Comparison of ENCODE assay signal across 12 mouse cellular contexts in the genomic region with DNA sequence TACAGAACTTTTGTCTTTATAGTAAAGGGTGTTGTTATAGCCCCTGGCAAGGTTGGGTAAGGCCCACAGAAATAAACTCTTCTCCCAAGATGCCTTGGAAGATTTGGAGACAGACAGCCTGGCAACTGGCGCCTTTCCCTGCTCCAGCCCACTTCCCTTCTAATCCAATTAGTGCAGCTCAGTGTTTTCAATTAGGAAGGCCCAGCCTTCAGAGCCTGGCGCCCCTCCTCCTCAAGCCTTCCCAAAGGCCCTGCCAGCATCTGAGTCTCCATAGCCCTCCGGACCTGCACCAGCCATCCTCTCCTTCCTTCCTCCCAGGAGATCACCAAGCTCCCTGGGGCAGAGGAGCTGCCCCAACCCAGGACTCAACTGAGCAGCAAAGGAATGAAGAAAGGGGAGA. TPM values are rescaled to one million over a fixed set of nuclear protein-coding genes. Genes with fewer than 3 reads are reported as not detected.
DNase-seq lines count a peak whose midpoint lies in the region; ATAC-seq and TF ChIP-seq lines count a peak whose summit lies in the region.
"Had no signal": no experiment of that assay in that cellular context is flagged by ENCODE, and none has a peak within 500 bp of the region (broad histone marks: within the 10 kb centered on the region; RNA-seq: fewer than 3 reads in every experiment).

No protein-coding gene starts in this region.

- DNase-seq in liver, embryonic 14.5 days (ENCODE audit: low read depth in 3 of 3, low spot score in 3 of 3) = no peak
- no peak for DNase-seq in liver, postnatal 0 days
- peak; percentile 37 for DNase-seq in embryonic facial prominence, embryonic 11.5 days (ENCODE audit: low spot score)
- peak; percentile 34 for DNase-seq in forebrain, postnatal 0 days
- no peak for DNase-seq in thymus, postnatal 4 days
- DNase-seq in right cerebral cortex, postnatal 4 days = no peak
- DNase-seq: heart, postnatal 10 days; kidney, adult 18-20 months; lung, postnatal 14 days had no signal

- H3K9me3 ChIP-seq in liver, embryonic 14.5 days (ENCODE audit: control insufficient read depth, low read length) = no peaks in the 10 kb centered on the region
- no peaks in the 10 kb centered on the region for H3K9me3 ChIP-seq in liver, postnatal 0 days (ENCODE audit: low read length)
- H3K9me3 ChIP-seq in embryonic facial prominence, embryonic 11.5 days (replicated peaks; ENCODE audit: control insufficient read depth, low read length) = no peaks in the 10 kb centered on the region
- no peaks in the 10 kb centered on the region for H3K9me3 ChIP-seq in forebrain, postnatal 0 days (ENCODE audit: low read length)
- H3K9me3 ChIP-seq in midbrain, embryonic 16.5 days (replicated peaks; ENCODE audit: control insufficient read depth, low read length, poor library complexity, severe bottlenecking) = no peaks in the 10 kb centered on the region
- no peaks in the 10 kb centered on the region for H3K9me3 ChIP-seq in kidney, embryonic 14.5 days (ENCODE audit: control insufficient read depth, low read length)

- 0 out of 2 replicates have a peak overlapping the region, but pooled peaks have one; percentile 29 for H3K4me2 ChIP-seq in liver, embryonic 14.5 days (ENCODE audit: low read depth)
- no peak overlapping the region for H3K4me2 ChIP-seq in liver, postnatal 0 days (ENCODE audit: low read depth, low read length)
- no peak overlapping the region for H3K4me2 ChIP-seq in embryonic facial prominence, embryonic 11.5 days (ENCODE audit: low read depth, low read length)
- no peak overlapping the region for H3K4me2 ChIP-seq in forebrain, postnatal 0 days (ENCODE audit: low read depth)
- no peak overlapping the region for H3K4me2 ChIP-seq in midbrain, embryonic 16.5 days (ENCODE audit: low read length)
- H3K4me2 ChIP-seq in kidney, embryonic 14.5 days (replicated peaks; ENCODE audit: low read depth, low read length) = no peak overlapping the region

- H3K4me3 ChIP-seq in liver, embryonic 14.5 days (ENCODE audit: insufficient read depth in 1 of 2, low read depth in 2 of 2, low read length in 2 of 2) = no peak overlapping the region
- H3K4me3 ChIP-seq in liver, postnatal 0 days (ENCODE audit: low read depth, low read length) = no peak overlapping the region
- no peak overlapping the region for H3K4me3 ChIP-seq in embryonic facial prominence, embryonic 11.5 days (ENCODE audit: low read depth, low read length)
- no peak overlapping the region for H3K4me3 ChIP-seq in forebrain, postnatal 0 days (ENCODE audit: low read depth, low read length)
- no peak overlapping the region for H3K4me3 ChIP-seq in midbrain, embryonic 16.5 days (ENCODE audit: low read depth, low read length)
- no peak overlapping the region for H3K4me3 ChIP-seq in kidney, embryonic 14.5 days (ENCODE audit: low read length)

- peaks cover 0 to 9% of the 10 kb centered on the region in 2 experiments; a peak in 2 of 4 replicates for H3K4me1 ChIP-seq in liver, embryonic 14.5 days (replicated peaks; ENCODE audit: control insufficient read depth in 2 of 2, insufficient read depth in 2 of 2, low read length in 1 of 2)
- H3K4me1 ChIP-seq in liver, postnatal 0 days (ENCODE audit: insufficient read depth) = no peaks in the 10 kb centered on the region
- no peaks in the 10 kb centered on the region for H3K4me1 ChIP-seq in embryonic facial prominence, embryonic 11.5 days (ENCODE audit: control insufficient read depth, insufficient read depth, low read length)
- no peaks in the 10 kb centered on the region for H3K4me1 ChIP-seq in forebrain, postnatal 0 days (ENCODE audit: insufficient read depth)
- H3K4me1 ChIP-seq in midbrain, embryonic 16.5 days (ENCODE audit: control insufficient read depth, insufficient read depth, low read length) = peaks cover 25% of the 10 kb centered on the region
- no peaks in the 10 kb centered on the region for H3K4me1 ChIP-seq in kidney, embryonic 14.5 days (ENCODE audit: control insufficient read depth, insufficient read depth, low read length)

- no peak overlapping the region for H3K9ac ChIP-seq in liver, embryonic 14.5 days (replicated peaks)
- no peak overlapping the region for H3K9ac ChIP-seq in liver, postnatal 0 days (replicated peaks)
- H3K9ac ChIP-seq in embryonic facial prominence, embryonic 11.5 days (replicated peaks; ENCODE audit: low read length) = no peak overlapping the region
- no peak overlapping the region for H3K9ac ChIP-seq in forebrain, postnatal 0 days
- no peak overlapping the region for H3K9ac ChIP-seq in midbrain, embryonic 16.5 days (ENCODE audit: low read depth, low read length)
- no peak overlapping the region for H3K9ac ChIP-seq in kidney, embryonic 14.5 days (ENCODE audit: low read depth, low read length)

- WGBS in liver, embryonic 14.5 days (ENCODE audit: insufficient replicate concordance) = 31% methylated on average over 3 of the region's 3 CpGs
- WGBS in liver, postnatal 0 days (ENCODE audit: insufficient replicate concordance) = 28% methylated on average over 3 of the region's 3 CpGs
- WGBS in embryonic facial prominence, embryonic 11.5 days = 18% methylated on average over 3 of the region's 3 CpGs
- WGBS in forebrain, postnatal 0 days = 21% methylated on average over 3 of the region's 3 CpGs
- 20% methylated on average over 3 of the region's 3 CpGs for WGBS in midbrain, embryonic 16.5 days
- WGBS in kidney, embryonic 14.5 days = 39% methylated on average over 3 of the region's 3 CpGs

- H3K36me3 ChIP-seq in liver, embryonic 14.5 days (replicated peaks; ENCODE audit: control insufficient read depth, insufficient read depth, low read depth) = no peaks in the 10 kb centered on the region
- H3K36me3 ChIP-seq in liver, postnatal 0 days (replicated peaks; ENCODE audit: insufficient read depth, low read length) = no peaks in the 10 kb centered on the region
- H3K36me3 ChIP-seq in embryonic facial prominence, embryonic 11.5 days (replicated peaks; ENCODE audit: control insufficient read depth, insufficient read depth, low read depth, low read length) = no peaks in the 10 kb centered on the region
- H3K36me3 ChIP-seq in forebrain, postnatal 0 days (ENCODE audit: insufficient read depth) = peaks cover 4% of the 10 kb centered on the region; the same call in 1 of the 2 replicates
- H3K36me3 ChIP-seq in midbrain, embryonic 16.5 days (ENCODE audit: control insufficient read depth, insufficient read depth, low read length) = peaks cover 3% of the 10 kb centered on the region; the same call in 1 of the 2 replicates
- no peaks in the 10 kb centered on the region for H3K36me3 ChIP-seq in kidney, embryonic 14.5 days (ENCODE audit: control insufficient read depth, insufficient read depth, low read length)

- 0 out of 2 replicates have a peak, but pooled peaks have one; percentile 28 for ATAC-seq in liver, embryonic 14.5 days (ENCODE audit: insufficient read depth)
- no peak for ATAC-seq in liver, postnatal 0 days
- no peak for ATAC-seq in embryonic facial prominence, embryonic 11.5 days (replicated peaks; ENCODE audit: insufficient number of reproducible peaks, low FRiP score, low TSS enrichment, low read depth)
- peak; percentile 59; the same call in 1 of the 2 replicates for ATAC-seq in forebrain, postnatal 0 days
- ATAC-seq in midbrain, embryonic 16.5 days = no peak; the same call in 1 of the 2 replicates
- ATAC-seq in kidney, embryonic 14.5 days (ENCODE audit: low FRiP score, low TSS enrichment) = no peak

- H3K27ac ChIP-seq in liver, embryonic 14.5 days = no peak overlapping the region
- no peak overlapping the region for H3K27ac ChIP-seq in liver, postnatal 0 days (ENCODE audit: low read depth)
- no peak overlapping the region for H3K27ac ChIP-seq in embryonic facial prominence, embryonic 11.5 days (replicated peaks; ENCODE audit: low read depth, low read length)
- H3K27ac ChIP-seq in forebrain, postnatal 0 days (ENCODE audit: low read depth, low read length) = peak overlapping the region; percentile 35; the same call in 1 of the 2 replicates
- peak overlapping the region; percentile 65 for H3K27ac ChIP-seq in midbrain, embryonic 16.5 days (ENCODE audit: low read length)
- H3K27ac ChIP-seq in kidney, embryonic 14.5 days (ENCODE audit: low read depth, low read length) = no peak overlapping the region

- no peak for TF ChIP-seq EP300 in liver, embryonic 14.5 days (IDR thresholded peaks at IDR 0.05; ENCODE audit: low read depth)
- TF ChIP-seq EP300 in liver, postnatal 0 days (IDR thresholded peaks at IDR 0.05; ENCODE audit: low read depth) = no peak

- H3K27me3 ChIP-seq in liver, embryonic 14.5 days (ENCODE audit: control insufficient read depth, insufficient read depth, low read length) = no peaks in the 10 kb centered on the region
- H3K27me3 ChIP-seq in liver, postnatal 0 days (ENCODE audit: insufficient read depth, low read length) = no peaks in the 10 kb centered on the region
- H3K27me3 ChIP-seq in embryonic facial prominence, embryonic 11.5 days (ENCODE audit: control insufficient read depth, insufficient read depth, low read length) = no peaks in the 10 kb centered on the region
- H3K27me3 ChIP-seq in forebrain, postnatal 0 days (ENCODE audit: insufficient read depth, low read length) = no peaks in the 10 kb centered on the region
- H3K27me3 ChIP-seq in midbrain, embryonic 16.5 days (ENCODE audit: control insufficient read depth, insufficient read depth, low read depth, low read length) = no peaks in the 10 kb centered on the region
- no peaks in the 10 kb centered on the region for H3K27me3 ChIP-seq in kidney, embryonic 14.5 days (ENCODE audit: control insufficient read depth, insufficient read depth, low read length)

- no peak for TF ChIP-seq CTCF in liver, embryonic 14.5 days (IDR thresholded peaks at IDR 0.05; ENCODE audit: low read depth)
- TF ChIP-seq CTCF in liver, postnatal 0 days (IDR thresholded peaks at IDR 0.05; ENCODE audit: low read depth) = no peak
- TF ChIP-seq CTCF in forebrain, postnatal 0 days (IDR thresholded peaks at IDR 0.05; ENCODE audit: low read depth) = no peak

RNA-seq across cellular contexts. Expression of gene Avpr2, which starts 24.6 kb away (rescaled TPM):
- 0.01 TPM in 1 of 2 replicates, not detected in the other for polyA plus RNA-seq in liver, embryonic 14.5 days (2012; rRNA removed)
- polyA plus RNA-seq in liver, embryonic 14.5 days (2014; fragmentation: Nextera tagmentation; extraction: Ambion mirVana) = not detected in 2 replicates
- 0.08 and 0.09 TPM in 2 replicates for polyA plus RNA-seq in liver, postnatal 0 days (2015; fragmentation: Nextera tagmentation; extraction: Ambion mirVana)
- 0.25 TPM in 1 of 2 replicates, not detected in the other for polyA plus RNA-seq in embryonic facial prominence, embryonic 11.5 days (2014; fragmentation: Nextera tagmentation; extraction: Ambion mirVana)
- total RNA-seq in forebrain, postnatal 0 days (2014; rRNA removed) = not detected in 2 replicates
- polyA plus RNA-seq in forebrain, postnatal 0 days (2015; fragmentation: Nextera tagmentation; extraction: Ambion mirVana) = not detected in 2 replicates
- polyA plus RNA-seq in midbrain, embryonic 16.5 days (2015; fragmentation: Nextera tagmentation; extraction: Ambion mirVana) = 0.09 and 0.34 TPM in 2 replicates
- polyA plus RNA-seq in kidney, embryonic 14.5 days (2014; fragmentation: Nextera tagmentation; extraction: Ambion mirVana) = 2.3 and 4.4 TPM in 2 replicates
- total RNA-seq: heart, postnatal 10 days had no signal
- polyA plus RNA-seq: gonadal fat pad, adult 2 months had no signal

RNA-seq across cellular contexts. Expression of gene L1cam, which starts 28.6 kb away (rescaled TPM):
- polyA plus RNA-seq in liver, embryonic 14.5 days (2012; rRNA removed) = 0.18 and 0.47 TPM in 2 replicates
- 0.16 and 0.20 TPM in 2 replicates for polyA plus RNA-seq in liver, embryonic 14.5 days (2014; fragmentation: Nextera tagmentation; extraction: Ambion mirVana)
- 0.06 and 0.12 TPM in 2 replicates for polyA plus RNA-seq in liver, postnatal 0 days (2015; fragmentation: Nextera tagmentation; extraction: Ambion mirVana)
- 6.6 and 10.8 TPM in 2 replicates for polyA plus RNA-seq in embryonic facial prominence, embryonic 11.5 days (2014; fragmentation: Nextera tagmentation; extraction: Ambion mirVana)
- total RNA-seq in forebrain, postnatal 0 days (2014; rRNA removed) = 225 and 256 TPM in 2 replicates
- polyA plus RNA-seq in forebrain, postnatal 0 days (2015; fragmentation: Nextera tagmentation; extraction: Ambion mirVana) = 75.9 and 100 TPM in 2 replicates
- 122 and 134 TPM in 2 replicates for polyA plus RNA-seq in midbrain, embryonic 16.5 days (2015; fragmentation: Nextera tagmentation; extraction: Ambion mirVana)
- 4.2 and 6.1 TPM in 2 replicates for polyA plus RNA-seq in kidney, embryonic 14.5 days (2014; fragmentation: Nextera tagmentation; extraction: Ambion mirVana)

RNA-seq across cellular contexts. Expression of gene Pdzd4, which starts 42.5 kb away (rescaled TPM):
- polyA plus RNA-seq in liver, embryonic 14.5 days (2012; rRNA removed) = 0.23 and 0.30 TPM in 2 replicates
- 0.08 TPM in 1 of 2 replicates, not detected in the other for polyA plus RNA-seq in liver, embryonic 14.5 days (2014; fragmentation: Nextera tagmentation; extraction: Ambion mirVana)
- polyA plus RNA-seq in liver, postnatal 0 days (2015; fragmentation: Nextera tagmentation; extraction: Ambion mirVana) = 0.04 and 0.06 TPM in 2 replicates
- polyA plus RNA-seq in embryonic facial prominence, embryonic 11.5 days (2014; fragmentation: Nextera tagmentation; extraction: Ambion mirVana) = 0.88 and 1.1 TPM in 2 replicates
- 239 and 252 TPM in 2 replicates for total RNA-seq in forebrain, postnatal 0 days (2014; rRNA removed)
- 3.4 and 4.0 TPM in 2 replicates for polyA plus RNA-seq in forebrain, postnatal 0 days (2015; fragmentation: Nextera tagmentation; extraction: Ambion mirVana)
- polyA plus RNA-seq in midbrain, embryonic 16.5 days (2015; fragmentation: Nextera tagmentation; extraction: Ambion mirVana) = 4.8 TPM in 2 replicates
- polyA plus RNA-seq in kidney, embryonic 14.5 days (2014; fragmentation: Nextera tagmentation; extraction: Ambion mirVana) = 1.1 and 1.9 TPM in 2 replicates

RNA-seq across cellular contexts. Expression of gene Arhgap4, which starts 54.4 kb away (rescaled TPM):
- 7.2 and 7.8 TPM in 2 replicates for polyA plus RNA-seq in liver, embryonic 14.5 days (2012; rRNA removed)
- polyA plus RNA-seq in liver, embryonic 14.5 days (2014; fragmentation: Nextera tagmentation; extraction: Ambion mirVana) = 3.5 and 4.9 TPM in 2 replicates
- polyA plus RNA-seq in liver, postnatal 0 days (2015; fragmentation: Nextera tagmentation; extraction: Ambion mirVana) = 5.1 and 5.2 TPM in 2 replicates
- polyA plus RNA-seq in embryonic facial prominence, embryonic 11.5 days (2014; fragmentation: Nextera tagmentation; extraction: Ambion mirVana) = 1.5 and 2.0 TPM in 2 replicates
- total RNA-seq in forebrain, postnatal 0 days (2014; rRNA removed) = 2.0 and 4.8 TPM in 2 replicates
- polyA plus RNA-seq in forebrain, postnatal 0 days (2015; fragmentation: Nextera tagmentation; extraction: Ambion mirVana) = 1.1 and 1.6 TPM in 2 replicates
- polyA plus RNA-seq in midbrain, embryonic 16.5 days (2015; fragmentation: Nextera tagmentation; extraction: Ambion mirVana) = 3.0 and 3.3 TPM in 2 replicates
- 1.7 and 4.2 TPM in 2 replicates for polyA plus RNA-seq in kidney, embryonic 14.5 days (2014; fragmentation: Nextera tagmentation; extraction: Ambion mirVana)

RNA-seq across cellular contexts. Expression of gene Naa10, which starts 54.5 kb away (rescaled TPM):
- 64.1 and 73.0 TPM in 2 replicates for polyA plus RNA-seq in liver, embryonic 14.5 days (2012; rRNA removed)
- 81.1 and 81.3 TPM in 2 replicates for polyA plus RNA-seq in liver, embryonic 14.5 days (2014; fragmentation: Nextera tagmentation; extraction: Ambion mirVana)
- 48.9 and 51.8 TPM in 2 replicates for polyA plus RNA-seq in liver, postnatal 0 days (2015; fragmentation: Nextera tagmentation; extraction: Ambion mirVana)
- polyA plus RNA-seq in embryonic facial prominence, embryonic 11.5 days (2014; fragmentation: Nextera tagmentation; extraction: Ambion mirVana) = 154 and 159 TPM in 2 replicates
- total RNA-seq in forebrain, postnatal 0 days (2014; rRNA removed) = 68.9 and 71.2 TPM in 2 replicates
- polyA plus RNA-seq in forebrain, postnatal 0 days (2015; fragmentation: Nextera tagmentation; extraction: Ambion mirVana) = 92.1 and 100 TPM in 2 replicates
- polyA plus RNA-seq in midbrain, embryonic 16.5 days (2015; fragmentation: Nextera tagmentation; extraction: Ambion mirVana) = 84.6 and 85.4 TPM in 2 replicates
- polyA plus RNA-seq in kidney, embryonic 14.5 days (2014; fragmentation: Nextera tagmentation; extraction: Ambion mirVana) = 140 and 168 TPM in 2 replicates

Comparison
In these comparisons a context has a peak if more than half of its experiments do, and no peak if none do; other contexts are left out.
1. ATAC-seq: peak in liver, embryonic 14.5 days (single experiment) and forebrain, postnatal 0 days (single experiment); none in liver, postnatal 0 days (single experiment), embryonic facial prominence, embryonic 11.5 days (single experiment), midbrain, embryonic 16.5 days (single experiment) and kidney, embryonic 14.5 days (single experiment).
2. DNase-seq: peak in embryonic facial prominence, embryonic 11.5 days (single experiment) and forebrain, postnatal 0 days (single experiment); none in liver, embryonic 14.5 days (0 of 3), liver, postnatal 0 days (single experiment), thymus, postnatal 4 days (single experiment) and right cerebral cortex, postnatal 4 days (single experiment).
3. H3K27ac ChIP-seq: peak in forebrain, postnatal 0 days (single experiment) and midbrain, embryonic 16.5 days (single experiment); none in liver, embryonic 14.5 days (single experiment), liver, postnatal 0 days (single experiment), embryonic facial prominence, embryonic 11.5 days (single experiment) and kidney, embryonic 14.5 days (single experiment).